Mouse (Mus musculus) hindbrain, embryonic 16.5 days (tissue): Measurements from ENCODE around the gene Gm21987. TPM values are rescaled to one million over a fixed set of nuclear protein-coding genes. Genes with fewer than 3 reads are reported as not detected.

ENCODE experiments used
- ATAC-seq: fragments of 200-750 bp; cut with Nextera tagmentation; 2 replicates; pipeline ENCODE4 v1.8.0; 2017; ENCODE audit warnings: moderate TSS enrichment, moderate library complexity
- H3K27ac ChIP-seq: fragments of 300-500 bp; sonication (generic); 2 replicates; pipeline ENCODE4 v1.5.1; 2014; ENCODE audit warnings: low read depth, mild to moderate bottlenecking, control low read depth, low read length, moderate library complexity
- H3K27me3 ChIP-seq: fragments of 300-500 bp; sonication (generic); replicated peaks from 2 replicates; pipeline ENCODE4 v1.6.1; 2014; ENCODE audit warnings: low read length; ENCODE audit not compliant: control insufficient read depth, insufficient read depth
- H3K36me3 ChIP-seq: fragments of 300-500 bp; sonication (generic); 2 replicates; pipeline ENCODE4 v1.6.1; 2014; ENCODE audit warnings: mild to moderate bottlenecking, low read length, moderate library complexity, mixed read lengths; ENCODE audit not compliant: control insufficient read depth, insufficient read depth
- H3K4me1 ChIP-seq: fragments of 300-500 bp; sonication (generic); 2 replicates; pipeline ENCODE4 v1.6.1; 2014; ENCODE audit warnings: low read depth, low read length; ENCODE audit not compliant: control insufficient read depth, insufficient read depth
- H3K4me2 ChIP-seq: fragments of 300-500 bp; sonication (generic); 2 replicates; pipeline ENCODE4 v1.6.1; 2014; ENCODE audit warnings: mild to moderate bottlenecking, low read length, control low read depth, moderate library complexity
- H3K4me3 ChIP-seq: fragments of 300-500 bp; sonication (generic); 2 replicates; pipeline ENCODE4 v1.5.1; 2014; ENCODE audit warnings: mild to moderate bottlenecking, low read length, control low read depth, moderate library complexity
- H3K9ac ChIP-seq: fragments of 300-500 bp; sonication (generic); 2 replicates; pipeline ENCODE4 v1.6.1; 2014; ENCODE audit warnings: low read depth, mild to moderate bottlenecking, control low read depth, low read length, moderate library complexity
- H3K9me3 ChIP-seq: fragments of 300-500 bp; sonication (generic); 2 replicates; pipeline ENCODE4 v1.6.1; 2014; ENCODE audit warnings: mild to moderate bottlenecking, low read length, moderate library complexity; ENCODE audit not compliant: control insufficient read depth
- WGBS: fragments of 180-500 bp; shearing (Covaris S2); extraction: QIAGEN DNeasy Blood & Tissue Kit; methylation state at CpG from one replicate; pipeline ENCODE4 v1.1.7; 2014; 5-methylcytosine and 5-hydroxymethylcytosine counted together
- polyA plus RNA-seq: library from polyadenylated mRNA; unstranded; fragments of >200 nt; fragmentation: Nextera tagmentation; extraction: Ambion mirVana; gene quantifications from 2 replicates; pipeline ENCODE4 v1.2.1, GENCODE M21; 2015

The Gm21987 gene
- polyA plus RNA-seq, 1 experiment from 2014 or later, result not detected

- Histone ChIP-seq H3K27me3 (no peaks in the 10 kb centered on the region), H3K9ac (no peak overlapping the region), H3K36me3 (no peaks in the 10 kb centered on the region), H3K4me3 (no peak overlapping the region), H3K27ac (no peak overlapping the region), H3K4me2 (no peak overlapping the region), H3K9me3 (no peaks in the 10 kb centered on the region), H3K4me1 (peaks cover 11% of the 10 kb centered on the region)
- WGBS, result 87% methylated on average over 6 of the region's 6 CpGs
- no peak for ATAC-seq
Observed at GRCm38 (mm10) chr16:38401468-38401867, 54.6 kb downstream of the Gm21987 start.

GRCm38 (mm10) chr16:38403639-38404038 lies 56.8 kb downstream of the Gm21987 start:
- Histone ChIP-seq H3K27ac (no peak overlapping the region), H3K4me2 (no peak overlapping the region), H3K27me3 (no peaks in the 10 kb centered on the region), H3K9ac (no peak overlapping the region), H3K9me3 (no peaks in the 10 kb centered on the region), H3K4me3 (no peak overlapping the region), H3K36me3 (no peaks in the 10 kb centered on the region), H3K4me1 (peaks cover 11% of the 10 kb centered on the region)
- 92% methylated on average over 7 of the region's 7 CpGs for WGBS
- no peak for ATAC-seq

- H3K9ac ChIP-seq, result no peak overlapping the region
- no peaks in the 10 kb centered on the region for H3K27me3 ChIP-seq
- no peak overlapping the region for H3K4me3 ChIP-seq
- no peak overlapping the region for H3K4me2 ChIP-seq
- no peaks in the 10 kb centered on the region for H3K36me3 ChIP-seq
- H3K27ac ChIP-seq, result no peak overlapping the region
- no peak for ATAC-seq
- no peaks in the 10 kb centered on the region for H3K4me1 ChIP-seq
- 72% methylated on average over 5 of the region's 5 CpGs for WGBS
- no peaks in the 10 kb centered on the region for H3K9me3 ChIP-seq
Observed at GRCm38 (mm10) chr16:38406293-38406692, 59.5 kb downstream of the Gm21987 start.

- H3K36me3 ChIP-seq, result no peaks in the 10 kb centered on the region
Observed at GRCm38 (mm10) chr16:38406708-38407107, 59.9 kb downstream of the Gm21987 start.

GRCm38 (mm10) chr16:38407584-38407983 lies 60.7 kb downstream of the Gm21987 start:
- H3K4me2 ChIP-seq, result no peak overlapping the region
- no peak overlapping the region for H3K9ac ChIP-seq
- no peak overlapping the region for H3K27ac ChIP-seq
- H3K4me1 ChIP-seq, result no peaks in the 10 kb centered on the region
- no peaks in the 10 kb centered on the region for H3K36me3 ChIP-seq
- H3K9me3 ChIP-seq, result no peaks in the 10 kb centered on the region
- 38% methylated on average over 5 of the region's 5 CpGs for WGBS
- H3K27me3 ChIP-seq, result no peaks in the 10 kb centered on the region
- no peak for ATAC-seq
- no peak overlapping the region for H3K4me3 ChIP-seq

More at GRCm38 (mm10) chr16:38406708-38407107, 59.9 kb downstream of the Gm21987 start:
- no peak for ATAC-seq
- no peaks in the 10 kb centered on the region for H3K27me3 ChIP-seq
- H3K4me3 ChIP-seq, result no peak overlapping the region
- H3K9ac ChIP-seq, result no peak overlapping the region
- WGBS, result 82% methylated on average over 6 of the region's 6 CpGs
- H3K4me2 ChIP-seq, result no peak overlapping the region
- H3K4me1 ChIP-seq, result no peaks in the 10 kb centered on the region
- no peak overlapping the region for H3K27ac ChIP-seq
- H3K9me3 ChIP-seq, result no peaks in the 10 kb centered on the region

- H3K9me3 ChIP-seq, result no peaks in the 10 kb centered on the region
- no peaks in the 10 kb centered on the region for H3K36me3 ChIP-seq
- H3K4me2 ChIP-seq, result no peak overlapping the region
- over 99% methylated on average over 8 of the region's 8 CpGs for WGBS
- H3K27me3 ChIP-seq, result no peaks in the 10 kb centered on the region
- no peak overlapping the region for H3K9ac ChIP-seq
- no peak for ATAC-seq
- no peak overlapping the region for H3K4me3 ChIP-seq
- H3K27ac ChIP-seq, result no peak overlapping the region
- H3K4me1 ChIP-seq, result no peaks in the 10 kb centered on the region
Observed at GRCm38 (mm10) chr16:38408416-38408815, 61.6 kb downstream of the Gm21987 start.

Other genes starting within 250 kb of the Gm21987 start
- not detected in 2 replicates for gene Nr1i2, start 52.2 kb upstream of the Gm21987 start, polyA plus RNA-seq
- 1.6 and 1.7 TPM in 2 replicates for gene Maats1, start 4.9 kb upstream of the Gm21987 start, polyA plus RNA-seq
- 65.3 and 71.9 TPM in 2 replicates for gene Cox17, start within 50 bp of the Gm21987 start, polyA plus RNA-seq
- 0.68 and 0.69 TPM in 2 replicates for gene Popdc2, start 15.2 kb downstream of the Gm21987 start, polyA plus RNA-seq
- 0.81 and 0.84 TPM in 2 replicates for gene Pla1a, start 86.1 kb downstream of the Gm21987 start, polyA plus RNA-seq
- 159 and 165 TPM in 2 replicates for gene Adprh, start 105.7 kb downstream of the Gm21987 start, polyA plus RNA-seq
- 0.30 and 0.60 TPM in 2 replicates for gene Cd80, start 108.5 kb downstream of the Gm21987 start, polyA plus RNA-seq
- 28.0 and 32.8 TPM in 2 replicates for gene Timmdc1, start 175.6 kb downstream of the Gm21987 start, polyA plus RNA-seq
- 50.1 and 55.8 TPM in 2 replicates for gene Poglut1, start 203.2 kb downstream of the Gm21987 start, polyA plus RNA-seq
- 32.0 and 37.0 TPM in 2 replicates for gene Tmem39a, start 211.7 kb downstream of the Gm21987 start, polyA plus RNA-seq